Comparison of ENCODE assay signal across 8 mouse cellular contexts in genomic region chr7:28049476-28050409, GRCm38 (mm10). TPM values are rescaled to one million over a fixed set of nuclear protein-coding genes. Genes with fewer than 3 reads are reported as not detected.
DNase-seq lines count a peak whose midpoint lies in the region; ATAC-seq and TF ChIP-seq lines count a peak whose summit lies in the region.

Gene Psmc4 (minus strand): TSS chr7:28050101.

- H3K9me3 ChIP-seq in embryonic facial prominence, embryonic 13.5 days, result no peaks in the 10 kb centered on the region
- H3K9me3 ChIP-seq in limb, embryonic 12.5 days, result no peaks in the 10 kb centered on the region
- H3K9me3 ChIP-seq in midbrain, embryonic 15.5 days, result no peaks in the 10 kb centered on the region

- no peaks in the 10 kb centered on the region for H3K27me3 ChIP-seq in embryonic facial prominence, embryonic 13.5 days
- H3K27me3 ChIP-seq in kidney, adult 2 months (replicated peaks; ENCODE audit: control insufficient read depth, insufficient read depth, low read length), result no peaks in the 10 kb centered on the region
- 0 out of 2 replicates have a peak, but pooled peaks cover under 1% of the 10 kb centered on the region for H3K27me3 ChIP-seq in limb, embryonic 12.5 days
- H3K27me3 ChIP-seq in midbrain, embryonic 15.5 days (replicated peaks), result no peaks in the 10 kb centered on the region
- H3K27me3 ChIP-seq in spleen, adult 2 months (ENCODE audit: control insufficient read depth, insufficient read depth, low read length), result no peaks in the 10 kb centered on the region

- H3K4me1 ChIP-seq in embryonic facial prominence, embryonic 13.5 days, result peaks cover 23% of the 10 kb centered on the region
- peaks cover 2% of the 10 kb centered on the region; the same call in 1 of the 2 replicates for H3K4me1 ChIP-seq in kidney, adult 2 months (ENCODE audit: control insufficient read depth, insufficient read depth, low read length)
- peaks cover 14% of the 10 kb centered on the region for H3K4me1 ChIP-seq in limb, embryonic 12.5 days (replicated peaks)
- peaks cover 13% of the 10 kb centered on the region for H3K4me1 ChIP-seq in midbrain, embryonic 15.5 days
- H3K4me1 ChIP-seq in spleen, adult 2 months (ENCODE audit: control insufficient read depth, insufficient read depth, insufficient read length), result no peaks in the 10 kb centered on the region; the same call in 1 of the 2 replicates

- H3K27ac ChIP-seq in embryonic facial prominence, embryonic 13.5 days, result peak within 1 kb of the TSS; percentile 34; the same call in 1 of the 2 replicates
- 0 out of 2 replicates have a peak within 1 kb of the TSS, but pooled peaks have one; percentile 4 for H3K27ac ChIP-seq in kidney, adult 2 months (ENCODE audit: insufficient read depth, low read depth, low read length)
- H3K27ac ChIP-seq in limb, embryonic 12.5 days, result 0 out of 2 replicates have a peak within 1 kb of the TSS, but pooled peaks have one; percentile 12
- peak within 1 kb of the TSS; percentile 61; the same call in 1 of the 2 replicates for H3K27ac ChIP-seq in midbrain, embryonic 15.5 days
- peak within 1 kb of the TSS; percentile 21; the same call in 1 of the 2 replicates for H3K27ac ChIP-seq in spleen, adult 2 months (ENCODE audit: insufficient read depth, low read length)

- peak within 1 kb of the TSS; percentile 75 for H3K4me2 ChIP-seq in embryonic facial prominence, embryonic 13.5 days
- H3K4me2 ChIP-seq in limb, embryonic 12.5 days, result peak within 1 kb of the TSS; percentile 83
- H3K4me2 ChIP-seq in midbrain, embryonic 15.5 days, result peak within 1 kb of the TSS; percentile 82

- peak; percentile 93 for ATAC-seq in embryonic facial prominence, embryonic 13.5 days (ENCODE audit: insufficient number of reproducible peaks, insufficient read depth, low FRiP score, low TSS enrichment, low read depth)
- peak; percentile 95 for ATAC-seq in limb, embryonic 12.5 days (ENCODE audit: insufficient number of reproducible peaks, insufficient read depth, low FRiP score, low TSS enrichment, low read depth)
- peak; percentile 97 for ATAC-seq in midbrain, embryonic 15.5 days (replicated peaks)

- peaks cover 42% of the 10 kb centered on the region for H3K36me3 ChIP-seq in embryonic facial prominence, embryonic 13.5 days
- H3K36me3 ChIP-seq in kidney, adult 2 months (ENCODE audit: control insufficient read depth, insufficient read depth, low read length), result no peaks in the 10 kb centered on the region
- peaks cover 43% of the 10 kb centered on the region for H3K36me3 ChIP-seq in limb, embryonic 12.5 days
- peaks cover 38% of the 10 kb centered on the region for H3K36me3 ChIP-seq in midbrain, embryonic 15.5 days (replicated peaks)
- peaks cover 20% of the 10 kb centered on the region for H3K36me3 ChIP-seq in spleen, adult 2 months (ENCODE audit: control insufficient read depth, insufficient read depth, low read length)

- peak within 1 kb of the TSS; percentile 85 for H3K4me3 ChIP-seq in embryonic facial prominence, embryonic 13.5 days
- H3K4me3 ChIP-seq in kidney, adult 2 months (ENCODE audit: insufficient read depth, low read depth, low read length), result peak within 1 kb of the TSS; percentile 81
- peak within 1 kb of the TSS; percentile 79 for H3K4me3 ChIP-seq in limb, embryonic 12.5 days (replicated peaks)
- peak within 1 kb of the TSS; percentile 90 for H3K4me3 ChIP-seq in midbrain, embryonic 15.5 days
- peak within 1 kb of the TSS; percentile 62 for H3K4me3 ChIP-seq in spleen, adult 2 months (ENCODE audit: extremely low read depth, insufficient read depth, insufficient read length)

- under 1% methylated on average over 52 of the region's 52 CpGs for WGBS in embryonic facial prominence, embryonic 13.5 days
- WGBS in kidney, adult 2 months, result under 1% methylated on average over 52 of the region's 52 CpGs
- WGBS in limb, embryonic 12.5 days, result 1% methylated on average over 52 of the region's 52 CpGs
- WGBS in midbrain, embryonic 15.5 days, result under 1% methylated on average over 52 of the region's 52 CpGs
- WGBS in spleen, adult 2 months, result under 1% methylated on average over 52 of the region's 52 CpGs

- peak; percentile 82 for TF ChIP-seq CTCF in kidney, adult 2 months (conservative IDR thresholded peaks at IDR 0.05; ENCODE audit: insufficient read depth, insufficient read length, low read depth, low read length)
- TF ChIP-seq CTCF in spleen, adult 2 months (IDR thresholded peaks at IDR 0.05; ENCODE audit: extremely low read depth, insufficient read depth, insufficient read length, insufficient replicate concordance), result peak; percentile 81

- TF ChIP-seq POLR2A in kidney, adult 2 months (IDR thresholded peaks at IDR 0.05; ENCODE audit: low read depth, low read length), result peak; percentile 49
- peak; percentile 50 for TF ChIP-seq POLR2A in spleen, adult 2 months (IDR thresholded peaks at IDR 0.05; ENCODE audit: low read depth, low read length)

- H3K9ac ChIP-seq in embryonic facial prominence, embryonic 13.5 days, result peak within 1 kb of the TSS; percentile 89
- H3K9ac ChIP-seq in limb, embryonic 12.5 days (replicated peaks), result peak within 1 kb of the TSS; percentile 77
- H3K9ac ChIP-seq in midbrain, embryonic 15.5 days, result peak within 1 kb of the TSS; percentile 88

- peak; percentile 98 for DNase-seq in 3134 (ENCODE audit: extremely low read depth, insufficient read length, low spot score)
- DNase-seq in adrenal gland, postnatal 36 days, result peak; percentile 98
- DNase-seq in heart, adult 18-20 months, result peak; percentile 98 to 99
- peak; percentile 99 for DNase-seq in kidney, adult 2 months
- peak; percentile 96 to 97 for DNase-seq in spleen, adult 2 months (ENCODE audit: low read depth in 1 of 2, low spot score in 2 of 2)

RNA-seq across cellular contexts. Expression of gene Psmc4, which starts in this region (rescaled TPM):
- total RNA-seq in adrenal gland, postnatal 36 days (2021), result 100 to 1,000 TPM; 151 to 195 TPM
- polyA plus RNA-seq in embryonic facial prominence, embryonic 13.5 days (2015; fragmentation: Nextera tagmentation; extraction: Ambion mirVana), result 313 and 356 TPM in 2 replicates
- total RNA-seq in heart, adult 18-20 months (2021), result 10 to 100 TPM; 85.2 to 87.3 TPM
- 107 and 115 TPM in 2 replicates for polyA plus RNA-seq in kidney, adult 2 months (2012; rRNA removed)
- 357 and 364 TPM in 2 replicates for polyA plus RNA-seq in limb, embryonic 12.5 days (2016; fragmentation: Nextera tagmentation; extraction: Ambion mirVana)
- polyA plus RNA-seq in midbrain, embryonic 15.5 days (2015; fragmentation: Nextera tagmentation; extraction: Ambion mirVana), result 296 and 299 TPM in 2 replicates
- 60.4 and 68.1 TPM in 2 replicates for polyA plus RNA-seq in spleen, adult 2 months (2012; rRNA removed)

Comparison
In these comparisons a context has a peak if more than half of its experiments do, and no peak if none do; other contexts are left out.
1. Peak in every context shown above with its lines: DNase-seq, ATAC-seq, H3K4me3 ChIP-seq and H3K27ac ChIP-seq.
2. H3K27ac ChIP-seq: peak in every context shown above with its lines; median percentile 61 in midbrain, embryonic 15.5 days; 34 in embryonic facial prominence, embryonic 13.5 days; 21 in spleen, adult 2 months; 12 in limb, embryonic 12.5 days; 4 in kidney, adult 2 months.